Mouse (Mus musculus) E14TG2a.4 (cell line): Measurements from ENCODE around the gene Pdk3.

Source experiments
- H3K27me3 ChIP-seq: 2 replicates; pipeline ENCODE4 v1.6.1; 2014; ENCODE audit warnings: low read length, control low read depth; ENCODE audit not compliant: insufficient read depth
- H3K36me3 ChIP-seq: 2 replicates; pipeline ENCODE4 v1.6.1; 2014; ENCODE audit warnings: low read length, control low read depth; ENCODE audit not compliant: insufficient read depth
- H3K4me1 ChIP-seq: replicated peaks from 2 replicates; pipeline ENCODE4 v1.6.1; 2014; ENCODE audit warnings: low read depth, low read length, control low read depth
- H3K4me3 ChIP-seq: replicated peaks from 2 replicates; pipeline ENCODE4 v1.5.1; 2014; ENCODE audit warnings: mild to moderate bottlenecking, low read length
- H3K9me3 ChIP-seq: 2 replicates; pipeline ENCODE4 v1.6.1; 2014; ENCODE audit warnings: low read length, control low read depth
- CTCF ChIP-seq: conservative IDR thresholded peaks from 2 replicates; pipeline ENCODE4 v1.5.1; 2014; ENCODE audit warnings: low read length
- NANOG ChIP-seq: IDR thresholded peaks from 2 replicates; pipeline ENCODE4 v1.6.1; 2014; ENCODE audit warnings: borderline replicate concordance, low read length, mixed read lengths
- POU5F1 ChIP-seq: IDR thresholded peaks from 2 replicates; pipeline ENCODE4 v1.6.1; 2014; ENCODE audit warnings: low read length, borderline replicate concordance

The Pdk3 gene

DNA sequence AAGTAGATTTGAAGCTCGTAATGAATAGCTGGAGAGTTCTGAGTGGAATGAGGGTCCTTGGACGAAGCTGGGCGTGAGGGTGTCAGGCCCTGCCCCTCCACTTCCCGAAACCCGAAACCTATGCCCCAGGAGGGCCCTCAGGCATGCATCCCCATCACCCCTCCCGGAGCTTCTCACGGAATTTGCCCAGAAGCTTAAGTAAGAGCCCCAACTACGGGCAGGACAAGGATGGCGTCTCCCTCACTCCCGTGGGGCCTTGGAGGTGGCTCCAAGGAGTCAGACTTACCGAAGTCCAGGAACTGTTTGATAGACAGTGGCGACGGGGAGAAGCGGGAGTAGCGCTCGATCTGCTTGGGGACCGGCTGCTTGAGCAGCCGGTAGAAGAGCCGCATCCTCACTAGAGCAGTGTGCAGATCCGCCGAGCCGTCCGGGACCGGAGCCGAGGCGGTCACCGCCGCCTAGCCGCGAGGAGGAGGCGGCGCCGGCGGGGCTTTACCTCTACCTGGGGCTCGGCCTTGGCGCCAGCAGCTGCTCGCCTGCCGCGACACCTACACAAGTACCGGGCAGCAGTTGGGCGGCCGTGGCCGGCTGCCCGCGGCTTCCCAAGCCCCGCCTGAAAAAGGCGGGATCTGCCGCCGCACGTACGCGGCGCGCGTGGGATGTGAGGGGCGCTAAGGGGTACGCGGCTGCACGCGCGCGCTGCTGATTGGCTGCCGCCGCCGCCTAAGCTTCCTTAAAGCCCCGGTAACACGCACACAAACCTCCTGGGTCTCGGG, at the start of gene Pdk3:
Pdk3 (minus strand) TSS at position 641 of the 776 bp plus-strand sequence.
- TF ChIP-seq POU5F1 (no peak), NANOG (no peak), CTCF (no peak)
- H3K4me1 ChIP-seq, result peaks cover 7% of the 10 kb centered on the region

DNA sequence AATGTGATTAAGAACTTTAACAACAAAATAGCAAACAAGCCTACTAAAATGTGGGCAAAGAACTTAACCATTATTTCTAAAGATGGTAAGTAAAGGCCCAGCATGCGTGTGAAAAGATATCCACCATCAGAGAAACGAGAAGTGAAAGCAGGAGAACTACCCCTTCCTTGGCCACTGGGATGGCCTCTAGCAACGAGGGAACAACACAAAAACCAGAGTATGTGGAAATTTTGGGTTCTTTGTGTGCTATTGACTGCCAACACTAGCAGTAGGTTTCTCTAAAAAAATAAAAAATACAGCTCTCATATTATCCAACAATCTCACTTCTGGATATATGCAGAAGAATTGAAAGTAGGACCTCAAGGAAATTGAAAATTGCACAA, 45.6 kb upstream of the Pdk3 start:
- no peaks in the 10 kb centered on the region for H3K36me3 ChIP-seq
- H3K4me3 ChIP-seq, result no peak overlapping the region
- TF ChIP-seq NANOG, result no peak
- H3K9me3 ChIP-seq, result no peaks in the 10 kb centered on the region
- H3K4me1 ChIP-seq, result no peaks in the 10 kb centered on the region
- no peaks in the 10 kb centered on the region for H3K27me3 ChIP-seq

More for the DNA sequence above, at the start of gene Pdk3:
- Histone ChIP-seq H3K36me3 (no peaks in the 10 kb centered on the region), H3K27me3 (no peaks in the 10 kb centered on the region; the same call in 1 of the 2 replicates), H3K9me3 (no peaks in the 10 kb centered on the region), H3K4me3 (peak within 1 kb of the TSS; percentile 85)

DNA sequence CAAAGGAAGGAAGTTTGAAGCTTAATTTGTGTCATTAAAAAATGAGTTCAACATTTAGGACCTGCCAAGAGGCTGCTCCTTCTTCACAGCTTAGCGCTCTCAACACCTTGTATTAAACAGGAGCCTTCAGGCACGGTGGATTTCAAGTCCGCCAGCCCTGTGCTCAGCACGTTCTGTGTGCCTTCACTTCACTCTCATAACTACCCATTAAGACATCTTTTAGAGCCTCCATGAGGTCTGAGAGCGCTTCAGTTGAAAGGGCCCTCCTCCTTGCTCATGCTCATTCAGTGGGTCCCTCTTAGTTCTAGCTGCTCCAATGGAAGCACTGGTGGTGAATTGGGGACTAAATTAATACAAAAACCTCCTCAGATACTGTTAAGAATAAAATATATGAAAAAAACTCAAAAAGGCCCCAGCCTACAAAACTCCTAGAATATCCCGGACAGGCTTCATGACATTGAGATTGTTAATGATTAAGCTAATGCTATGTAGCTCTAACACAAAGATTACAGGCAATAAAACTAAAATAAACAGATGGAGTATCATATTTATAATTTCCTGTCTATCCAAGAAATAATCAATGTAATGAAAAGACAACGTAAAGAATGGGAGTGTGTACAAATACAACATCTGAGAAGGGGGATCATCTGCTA, 45.1 kb upstream of the Pdk3 start:
- H3K4me3 ChIP-seq, result no peak overlapping the region
- no peaks in the 10 kb centered on the region for H3K27me3 ChIP-seq
- no peaks in the 10 kb centered on the region for H3K9me3 ChIP-seq
- H3K36me3 ChIP-seq, result no peaks in the 10 kb centered on the region
- H3K4me1 ChIP-seq, result no peaks in the 10 kb centered on the region
- TF ChIP-seq CTCF (no peak), NANOG (no peak), POU5F1 (no peak)

DNA sequence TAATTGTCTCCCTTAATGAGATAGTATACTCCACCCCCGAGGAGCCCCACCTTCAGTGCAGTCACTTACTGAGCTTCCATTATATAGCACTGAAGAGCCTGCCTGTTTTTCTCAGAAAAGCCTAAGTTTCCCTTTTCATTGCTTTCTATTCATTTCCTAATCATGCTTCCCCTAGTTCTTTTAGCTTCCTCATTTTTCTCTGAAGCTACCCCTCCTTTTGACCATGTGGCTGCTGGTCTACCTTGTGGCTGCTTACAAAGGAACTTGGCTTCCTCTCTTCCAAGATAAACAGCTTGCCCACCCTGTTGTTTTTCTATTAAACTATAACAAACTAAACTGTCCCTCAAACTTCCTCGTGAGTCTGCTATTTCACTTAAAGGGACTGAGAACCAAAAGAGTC, 31.4 kb upstream of the Pdk3 start:
- no peaks in the 10 kb centered on the region for H3K9me3 ChIP-seq
- H3K27me3 ChIP-seq, result no peaks in the 10 kb centered on the region
- TF ChIP-seq POU5F1 (no peak), CTCF (no peak), NANOG (no peak)
- no peaks in the 10 kb centered on the region for H3K4me1 ChIP-seq
- no peaks in the 10 kb centered on the region for H3K36me3 ChIP-seq
- H3K4me3 ChIP-seq, result no peak overlapping the region

DNA sequence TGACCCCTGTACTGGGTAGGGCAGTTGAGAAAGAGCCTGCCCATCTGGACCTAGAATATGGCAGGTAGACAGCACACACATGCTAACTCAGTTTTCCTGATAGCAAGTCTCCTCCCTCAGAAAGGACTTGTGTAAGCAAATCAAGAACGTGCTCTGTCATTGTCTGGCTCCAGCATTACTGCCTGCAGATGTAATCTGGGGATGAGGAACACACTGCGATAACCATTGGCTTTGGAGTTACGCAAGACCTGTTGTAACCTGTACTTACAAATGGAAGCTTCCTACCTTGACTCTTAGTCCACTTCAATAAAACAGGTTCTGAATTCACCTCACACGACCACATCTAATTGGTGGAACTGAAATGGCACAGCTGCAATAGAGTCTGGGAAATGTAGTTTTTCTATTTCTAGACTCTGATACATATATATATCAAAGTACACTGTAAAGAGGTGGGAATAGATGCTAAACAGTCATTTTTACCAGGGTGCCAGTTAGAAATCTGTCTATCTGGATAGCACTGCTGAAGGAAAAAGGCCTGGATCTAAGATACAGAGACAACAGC, 30.6 kb upstream of the Pdk3 start:
- H3K4me1 ChIP-seq, result no peaks in the 10 kb centered on the region
- TF ChIP-seq NANOG, result no peak
- no peak for TF ChIP-seq CTCF
- no peak for TF ChIP-seq POU5F1
- H3K36me3 ChIP-seq, result no peaks in the 10 kb centered on the region

DNA sequence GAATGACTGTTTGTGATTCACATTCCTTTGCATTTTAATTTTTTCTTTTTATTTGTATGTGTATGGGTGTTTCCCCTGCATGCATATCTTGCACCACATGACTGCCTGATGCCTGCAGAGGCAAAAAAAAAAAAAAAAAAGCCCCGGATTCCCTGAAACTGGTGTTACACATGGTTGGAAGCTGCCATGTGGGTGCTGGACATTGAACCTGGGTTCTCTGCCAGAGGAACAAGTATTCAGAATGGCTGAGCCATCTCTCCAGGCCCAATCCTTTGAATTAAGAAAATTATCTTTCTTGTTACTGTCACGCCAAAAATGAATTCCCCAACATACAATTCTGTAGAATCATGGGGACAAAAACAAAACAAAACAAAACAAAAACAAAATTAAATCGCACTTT, 25.8 kb upstream of the Pdk3 start:
- H3K27me3 ChIP-seq, result no peaks in the 10 kb centered on the region
- TF ChIP-seq POU5F1 (no peak), NANOG (no peak), CTCF (no peak)
- H3K9me3 ChIP-seq, result no peaks in the 10 kb centered on the region
- H3K36me3 ChIP-seq, result no peaks in the 10 kb centered on the region
- H3K4me3 ChIP-seq, result no peak overlapping the region
- H3K4me1 ChIP-seq, result 0 out of 2 replicates have a peak, but pooled peaks cover 4% of the 10 kb centered on the region

More for the DNA sequence above, 30.6 kb upstream of the Pdk3 start:
- Histone ChIP-seq H3K9me3 (no peaks in the 10 kb centered on the region), H3K27me3 (no peaks in the 10 kb centered on the region), H3K4me3 (no peak overlapping the region)

DNA sequence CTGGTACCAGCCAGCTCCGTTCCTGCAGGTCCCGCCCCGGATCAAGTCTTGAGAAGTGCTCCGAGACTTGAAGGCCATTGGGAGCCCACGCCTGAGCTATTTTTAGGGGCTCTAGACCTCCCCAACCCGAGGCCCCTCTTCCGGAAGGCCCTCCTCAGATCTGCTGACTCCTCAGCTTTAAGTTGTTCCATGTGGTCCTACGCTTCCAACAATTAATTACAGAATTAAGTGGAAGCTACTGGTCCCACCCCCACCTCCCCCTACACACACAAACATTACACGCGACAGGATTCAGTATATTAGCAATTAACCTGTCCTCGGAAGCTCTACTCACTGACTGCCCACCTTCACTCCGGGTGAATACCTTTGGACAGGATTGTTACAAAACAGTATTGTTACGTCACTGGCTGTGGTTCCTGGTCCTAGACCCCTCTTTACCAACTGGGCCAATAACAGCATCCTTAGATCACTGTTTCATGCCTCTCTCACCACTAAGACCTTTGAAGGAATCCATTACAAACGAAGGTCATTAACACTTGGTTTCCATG, 410 bp upstream of the Pdk3 start:
- Histone ChIP-seq H3K4me3 (peak overlapping the region; percentile 85), H3K27me3 (peaks cover 2% of the 10 kb centered on the region; the same call in 1 of the 2 replicates), H3K36me3 (no peaks in the 10 kb centered on the region), H3K4me1 (peaks cover 7% of the 10 kb centered on the region), H3K9me3 (no peaks in the 10 kb centered on the region)
- TF ChIP-seq POU5F1 (no peak), NANOG (no peak), CTCF (no peak)

DNA sequence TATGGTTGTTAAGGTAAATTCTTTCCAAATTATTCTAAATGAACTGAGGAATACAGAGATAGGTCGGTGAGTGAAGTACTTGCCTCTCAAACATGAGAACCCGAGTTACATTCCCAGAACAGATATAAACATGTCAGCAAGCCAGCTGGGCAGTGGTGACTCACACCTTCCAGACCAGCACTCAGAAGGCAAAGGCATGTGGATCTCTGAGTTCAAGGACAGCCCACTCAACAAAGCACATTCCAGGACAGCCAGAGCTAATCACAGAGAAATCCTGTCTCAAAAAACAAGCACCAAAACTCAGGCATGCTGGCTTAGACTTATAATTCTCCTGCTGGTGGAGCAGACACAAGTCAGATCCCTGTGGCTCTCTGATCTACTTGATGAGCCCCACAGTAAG, 6.2 kb downstream of the Pdk3 start:
- peaks cover 5% of the 10 kb centered on the region; the same call in 1 of the 2 replicates for H3K36me3 ChIP-seq
- no peak overlapping the region for H3K4me3 ChIP-seq
- TF ChIP-seq NANOG (no peak), POU5F1 (no peak), CTCF (no peak)
- peaks cover 2% of the 10 kb centered on the region for H3K4me1 ChIP-seq
- H3K9me3 ChIP-seq, result no peaks in the 10 kb centered on the region
- no peaks in the 10 kb centered on the region for H3K27me3 ChIP-seq
